Mouse (Mus musculus) lung, embryonic 14.5 days (tissue): ENCODE data around the gene Otud7b. TPM values are rescaled to one million over a fixed set of nuclear protein-coding genes. Genes with fewer than 3 reads are reported as not detected.

Experiments used
- ATAC-seq: fragments of 200-750 bp; cut with Nextera tagmentation; 2 replicates; pipeline ENCODE4 v1.8.0; 2017; ENCODE audit warnings: mild to moderate bottlenecking, moderate TSS enrichment, moderate library complexity; ENCODE audit not compliant: insufficient read depth
- DNase-seq: peaks from one replicate; pipeline ENCODE4 v3.0.0-alpha.2; 2015
- H3K27ac ChIP-seq: fragments of 300-500 bp; sonication (generic); 2 replicates; pipeline ENCODE4 v1.5.1; 2014; ENCODE audit warnings: low read depth, mild to moderate bottlenecking, moderate library complexity
- H3K27me3 ChIP-seq: fragments of 300-500 bp; sonication (generic); 2 replicates; pipeline ENCODE4 v1.6.1; 2014; ENCODE audit warnings: low read length, control low read depth; ENCODE audit not compliant: insufficient read depth
- H3K36me3 ChIP-seq: fragments of 300-500 bp; sonication (generic); 2 replicates; pipeline ENCODE4 v1.6.1; 2014; ENCODE audit warnings: control low read depth; ENCODE audit not compliant: insufficient read depth
- H3K4me1 ChIP-seq: fragments of 300-500 bp; sonication (generic); 2 replicates; pipeline ENCODE4 v1.6.1; 2014; ENCODE audit warnings: antibody characterized with exemption, control low read depth; ENCODE audit not compliant: insufficient read depth
- H3K4me2 ChIP-seq: fragments of 300-500 bp; sonication (generic); 2 replicates; pipeline ENCODE4 v1.6.1; 2014; ENCODE audit warnings: mild to moderate bottlenecking
- H3K4me3 ChIP-seq: fragments of 300-500 bp; sonication (generic); 2 replicates; pipeline ENCODE4 v1.5.1; 2014; ENCODE audit warnings: low read depth, low read length
- H3K9ac ChIP-seq: fragments of 300-500 bp; sonication (generic); 2 replicates; pipeline ENCODE4 v1.6.1; 2014
- H3K9me3 ChIP-seq: fragments of 300-500 bp; sonication (generic); 2 replicates; pipeline ENCODE4 v1.6.1; 2016; ENCODE audit warnings: low read depth, low read length, control low read depth
- CTCF ChIP-seq: IDR thresholded peaks from 2 replicates; pipeline ENCODE4 v1.5.1; 2016; ENCODE audit warnings: antibody characterized with exemption, low read depth
- WGBS: fragments of 180-500 bp; shearing (Covaris S2); extraction: QIAGEN DNeasy Blood & Tissue Kit; methylation state at CpG from one replicate; pipeline ENCODE4 v1.1.7; 2014; 5-methylcytosine and 5-hydroxymethylcytosine counted together
- polyA plus RNA-seq: library from polyadenylated mRNA; unstranded; fragments of >200 nt; fragmentation: Nextera tagmentation; extraction: Ambion mirVana; gene quantifications from 2 replicates; pipeline ENCODE4 v1.2.1, GENCODE M21; 2014

The Otud7b gene
- polyA plus RNA-seq, 1 experiment from 2014 or later: 18.9 TPM

DNA sequence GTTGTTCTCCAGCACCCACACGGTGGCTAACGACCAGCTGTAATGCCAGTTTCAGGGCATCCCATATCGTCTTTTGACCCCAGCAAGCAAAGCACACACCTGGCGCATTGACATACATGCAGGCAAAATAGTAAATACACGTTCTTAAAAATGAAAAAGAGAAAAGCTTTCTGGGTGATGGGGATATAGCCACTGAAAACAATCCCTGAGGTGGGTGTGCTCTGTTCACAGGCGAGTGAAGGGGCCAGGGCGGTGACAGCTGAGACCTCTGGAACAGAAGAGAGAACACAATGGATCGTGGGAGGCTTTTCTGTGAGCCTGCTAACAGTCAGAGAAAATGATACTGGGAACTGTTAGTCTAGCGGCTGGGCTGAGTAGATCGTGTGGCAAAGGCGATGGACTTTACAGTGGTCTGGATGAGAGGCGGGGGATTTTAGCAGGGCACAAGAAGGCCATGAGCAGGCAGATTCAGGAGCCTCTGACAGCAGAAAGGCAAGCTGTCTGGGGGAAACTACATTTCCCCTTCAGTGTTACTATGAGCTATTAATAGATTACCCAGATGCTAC is 31.3 kb upstream of the Otud7b start:
- Histone ChIP-seq H3K9me3 (no peaks in the 10 kb centered on the region), H3K4me3 (no peak overlapping the region), H3K9ac (no peak overlapping the region), H3K4me2 (no peak overlapping the region), H3K4me1 (no peaks in the 10 kb centered on the region), H3K36me3 (no peaks in the 10 kb centered on the region), H3K27ac (no peak overlapping the region), H3K27me3 (no peaks in the 10 kb centered on the region)
- ATAC-seq (no peak), DNase-seq (no peak)
- WGBS: 63% methylated on average over 12 of the region's 12 CpGs
- TF ChIP-seq CTCF: no peak

- TF ChIP-seq CTCF: no peak
- no peak overlapping the region for H3K27ac ChIP-seq
- no peaks in the 10 kb centered on the region for H3K27me3 ChIP-seq
- no peak overlapping the region for H3K4me2 ChIP-seq
- no peaks in the 10 kb centered on the region for H3K4me1 ChIP-seq
- H3K4me3 ChIP-seq: no peak overlapping the region
- no peaks in the 10 kb centered on the region for H3K36me3 ChIP-seq
- no peak overlapping the region for H3K9ac ChIP-seq
- 61% methylated on average over 6 of the region's 6 CpGs for WGBS
- DNase-seq: no peak
- H3K9me3 ChIP-seq: no peaks in the 10 kb centered on the region
- ATAC-seq: no peak
Measured at GRCm38 (mm10) chr3:96078066-96078465, 26.3 kb upstream of the Otud7b start.

DNA sequence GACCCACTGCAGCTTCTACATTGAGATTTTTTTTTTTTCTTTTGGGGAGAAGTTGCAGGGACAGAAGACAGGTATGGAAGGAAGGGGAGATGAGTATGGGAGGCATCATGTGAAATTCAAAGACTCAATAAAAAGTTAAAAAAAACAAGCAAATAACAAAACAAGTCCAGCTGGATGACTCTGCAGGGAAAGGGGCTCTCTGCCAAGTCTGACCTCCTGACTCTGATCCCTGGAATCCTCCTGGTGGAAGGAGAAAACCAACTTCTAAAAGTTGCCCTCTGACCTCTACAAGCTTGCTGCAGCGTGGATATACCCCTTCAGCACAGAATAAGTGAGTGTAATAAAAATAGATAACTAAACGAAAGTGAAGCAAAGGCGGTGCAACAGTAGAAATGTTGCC is 25.6 kb upstream of the Otud7b start:
- Histone ChIP-seq H3K9ac (no peak overlapping the region), H3K4me1 (no peaks in the 10 kb centered on the region), H3K9me3 (no peaks in the 10 kb centered on the region), H3K36me3 (no peaks in the 10 kb centered on the region), H3K27ac (no peak overlapping the region), H3K27me3 (no peaks in the 10 kb centered on the region), H3K4me2 (no peak overlapping the region), H3K4me3 (no peak overlapping the region)
- ATAC-seq: no peak
- TF ChIP-seq CTCF: no peak
- WGBS: 46% methylated on average over 3 of the region's 3 CpGs
- DNase-seq: no peak

DNA sequence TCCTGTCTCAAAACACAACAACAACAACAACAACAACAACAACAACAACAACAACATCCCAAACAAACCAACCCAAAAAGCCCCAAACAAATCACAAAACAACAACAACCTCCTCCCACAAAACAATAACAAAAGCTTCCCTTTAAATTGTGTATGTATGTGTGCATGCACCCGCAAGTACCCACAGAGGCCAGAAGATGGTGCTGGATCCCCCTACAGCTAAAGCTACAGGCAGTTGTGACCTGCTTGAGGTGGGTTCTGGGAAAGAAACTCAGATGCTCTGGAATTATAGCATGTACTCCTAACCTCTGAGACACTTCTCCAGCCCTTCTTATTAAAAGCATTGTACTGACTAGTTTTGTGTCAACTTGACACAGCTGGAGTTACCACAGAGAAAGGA is 23.3 kb upstream of the Otud7b start:
- Histone ChIP-seq H3K9ac (no peak overlapping the region), H3K4me2 (no peak overlapping the region), H3K9me3 (no peaks in the 10 kb centered on the region), H3K27ac (no peak overlapping the region), H3K36me3 (no peaks in the 10 kb centered on the region), H3K27me3 (no peaks in the 10 kb centered on the region), H3K4me3 (no peak overlapping the region), H3K4me1 (no peaks in the 10 kb centered on the region)
- no peak for ATAC-seq
- TF ChIP-seq CTCF: peak; percentile 68
- peak; percentile 66 for DNase-seq
- WGBS: 62% methylated on average over 1 of the region's 1 CpGs

DNA sequence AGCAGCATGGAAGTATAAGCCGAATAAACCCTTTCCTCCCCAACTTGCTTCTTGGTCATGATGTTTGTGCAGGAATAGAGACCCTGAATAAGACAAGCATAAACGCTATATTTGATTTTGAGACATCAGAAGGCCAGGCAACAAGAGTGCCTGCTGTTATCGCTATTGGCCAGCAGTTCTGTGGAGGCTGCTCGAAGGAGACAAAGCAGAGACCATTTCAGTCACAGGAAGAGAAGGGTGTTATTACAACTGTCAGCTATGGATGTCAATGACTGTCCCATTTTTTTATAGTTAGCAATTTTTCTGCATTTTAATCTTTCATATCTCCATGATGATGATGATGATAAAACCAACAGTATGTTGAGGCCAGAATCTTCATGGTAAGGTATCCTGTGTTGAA is 22.7 kb upstream of the Otud7b start:
- no peak overlapping the region for H3K27ac ChIP-seq
- no peaks in the 10 kb centered on the region for H3K36me3 ChIP-seq
- no peak overlapping the region for H3K4me2 ChIP-seq
- no peak overlapping the region for H3K9ac ChIP-seq
- H3K9me3 ChIP-seq: no peaks in the 10 kb centered on the region
- WGBS: 86% methylated on average over 4 of the region's 4 CpGs
- DNase-seq (no peak), ATAC-seq (no peak)
- TF ChIP-seq CTCF: no peak
- no peaks in the 10 kb centered on the region for H3K4me1 ChIP-seq
- no peak overlapping the region for H3K4me3 ChIP-seq
- no peaks in the 10 kb centered on the region for H3K27me3 ChIP-seq

GRCm38 (mm10) chr3:96082100-96082499 is 22.2 kb upstream of the Otud7b start:
- Histone ChIP-seq H3K4me1 (no peaks in the 10 kb centered on the region), H3K27me3 (no peaks in the 10 kb centered on the region), H3K4me2 (no peak overlapping the region), H3K9ac (no peak overlapping the region), H3K4me3 (no peak overlapping the region), H3K9me3 (no peaks in the 10 kb centered on the region), H3K27ac (no peak overlapping the region), H3K36me3 (no peaks in the 10 kb centered on the region)
- WGBS: 75% methylated on average over 2 of the region's 2 CpGs
- no peak for ATAC-seq
- TF ChIP-seq CTCF: no peak
- DNase-seq: no peak

DNA sequence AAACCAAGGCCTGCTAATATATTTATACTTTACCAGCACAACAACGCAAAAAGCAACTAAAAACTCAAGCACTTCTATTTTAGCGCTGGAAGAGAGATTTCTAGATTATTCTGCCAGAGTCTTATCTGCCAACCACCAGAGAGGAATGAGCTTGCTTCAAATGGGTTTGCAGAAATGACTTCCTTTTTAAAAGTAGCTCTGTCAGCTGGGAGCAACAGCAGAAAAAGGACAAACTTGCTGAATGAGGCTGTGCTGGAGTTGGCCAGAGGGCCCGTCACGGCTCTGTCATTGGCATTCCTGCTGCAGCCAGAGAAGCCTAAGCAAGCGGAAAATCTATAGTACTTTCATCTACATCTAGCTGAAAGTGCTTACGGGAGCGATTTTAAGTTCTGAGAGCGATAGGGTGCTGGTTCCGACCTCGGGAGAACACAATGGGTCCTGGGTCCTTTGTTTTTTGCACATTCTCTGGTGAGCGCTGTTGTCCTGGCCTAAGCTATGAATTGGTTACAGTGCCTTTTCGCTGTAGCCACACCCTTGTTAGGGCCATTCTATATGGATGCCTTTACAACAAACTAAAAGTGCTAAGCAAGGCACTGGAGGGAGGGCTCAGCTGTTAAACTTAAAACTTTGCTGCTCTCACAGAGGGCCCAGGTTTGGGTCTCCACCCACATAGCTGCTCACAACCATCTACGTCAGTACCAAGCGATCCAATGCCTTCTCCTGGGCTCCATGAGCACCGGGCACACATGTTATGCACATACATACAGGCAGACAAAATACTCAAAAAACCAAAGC is 21.4 kb upstream of the Otud7b start:
- Histone ChIP-seq H3K27ac (no peak overlapping the region), H3K9ac (no peak overlapping the region), H3K4me1 (no peaks in the 10 kb centered on the region), H3K4me2 (no peak overlapping the region), H3K36me3 (no peaks in the 10 kb centered on the region), H3K27me3 (no peaks in the 10 kb centered on the region), H3K4me3 (no peak overlapping the region), H3K9me3 (no peaks in the 10 kb centered on the region)
- 71% methylated on average over 15 of the region's 15 CpGs for WGBS
- ATAC-seq (no peak), DNase-seq (peak; percentile 9)
- no peak for TF ChIP-seq CTCF
